Mouse (Mus musculus): ENCODE measurements at regions not wholly inside any gene's neighbourhood (a gene's known extent, or its start where the extent isn't known, plus 50 kb on each side); places are given as distances from the start of the nearest gene placed in this dataset.
A peak's percentile ranks its signal among the peaks of the same experiment; 100 is the strongest.
"Not testable (repeated sequence)": the region's sequence is repeated elsewhere in the genome, so short reads cannot be mapped to it uniquely, and the experiment has no call there.

DNA sequence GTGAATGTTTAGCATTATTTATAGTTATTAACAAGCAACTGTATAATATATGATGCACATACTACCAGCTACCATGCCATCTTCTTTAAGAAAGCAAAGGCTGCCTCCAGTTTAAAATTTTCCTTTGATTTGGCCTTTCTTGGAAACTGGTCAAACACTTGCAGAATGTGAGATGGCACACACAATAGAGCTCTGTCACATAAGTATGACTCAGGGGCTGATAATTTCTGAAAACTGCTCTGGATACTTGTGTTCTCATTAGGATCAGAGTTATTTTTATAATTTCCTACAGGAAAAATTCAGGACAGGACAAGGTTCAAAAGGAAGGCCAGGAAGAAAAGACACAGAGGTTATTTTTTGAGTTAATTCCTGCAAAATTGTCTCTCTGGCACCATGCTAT, 552.4 kb upstream of the Adamts5 start:
- Histone ChIP-seq H3K9me3 (no peaks in the 10 kb centered on the region), H3K4me3 (replicated peaks) (no peak overlapping the region), H3K27me3 (no peaks in the 10 kb centered on the region), H3K4me1 (replicated peaks) (no peaks in the 10 kb centered on the region), H3K9ac (replicated peaks) (no peak overlapping the region), H3K4me2 (replicated peaks) (no peak overlapping the region), H3K36me3 (no peaks in the 10 kb centered on the region), H3K27ac (no peak overlapping the region)
- ATAC-seq = no peak

DNA sequence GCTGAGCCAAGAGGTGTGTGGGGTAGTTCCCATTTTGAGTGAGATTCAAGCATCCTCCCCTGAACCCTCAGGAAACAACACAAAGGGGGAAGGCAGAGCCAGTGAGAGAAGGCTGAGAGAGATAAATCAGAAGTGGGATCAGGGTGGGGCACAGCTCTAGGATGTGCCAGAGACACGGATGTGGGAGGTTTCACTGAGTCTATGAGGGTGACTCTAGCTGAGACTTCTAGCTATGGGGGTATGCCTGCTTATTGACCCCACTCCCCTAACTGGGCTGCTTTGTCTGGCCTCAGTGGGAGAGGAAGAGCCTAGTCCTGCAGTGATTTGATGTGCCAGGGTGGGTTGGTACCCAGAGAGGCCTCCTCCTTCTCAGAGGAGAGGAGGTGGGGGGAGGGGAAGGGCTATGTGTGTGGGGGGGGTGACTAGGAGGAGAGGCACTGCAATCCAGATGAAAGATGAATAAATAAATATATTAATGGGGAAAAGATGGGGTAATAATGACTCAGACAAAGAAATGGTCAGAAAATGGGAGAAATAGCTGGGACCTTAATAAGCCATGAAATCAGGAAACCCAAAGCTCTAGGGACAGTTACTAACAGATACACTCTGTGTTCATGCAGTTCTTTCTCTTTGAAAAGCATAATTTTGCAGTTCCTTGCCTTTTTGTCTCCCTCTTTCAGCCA, 547.0 kb upstream of the Adamts5 start:
- no peaks in the 10 kb centered on the region for H3K9me3 ChIP-seq
- 0 out of 2 replicates have a peak, but pooled peaks have one; percentile 20 for ATAC-seq
- WGBS = 40% methylated on average over 1 of the region's 1 CpGs
- H3K36me3 ChIP-seq = no peaks in the 10 kb centered on the region
- H3K4me2 ChIP-seq (replicated peaks) = no peak overlapping the region
- no peaks in the 10 kb centered on the region for H3K27me3 ChIP-seq
- H3K4me3 ChIP-seq (replicated peaks) = no peak overlapping the region
- H3K9ac ChIP-seq (replicated peaks) = no peak overlapping the region
- no peaks in the 10 kb centered on the region for H3K4me1 ChIP-seq (replicated peaks)
- no peak overlapping the region for H3K27ac ChIP-seq

GRCm38 (mm10) chr16:86419458-86419857, 517.8 kb upstream of the Adamts5 start:
- not testable (repeated sequence) for H3K27me3 ChIP-seq; H3K9ac ChIP-seq (replicated peaks); H3K4me1 ChIP-seq (replicated peaks); H3K4me2 ChIP-seq (replicated peaks); H3K36me3 ChIP-seq; H3K9me3 ChIP-seq; H3K27ac ChIP-seq; H3K4me3 ChIP-seq (replicated peaks)
- ATAC-seq = peak; percentile 58; the same call in 1 of the 2 replicates
- WGBS = 15% methylated on average over 5 of the region's 5 CpGs

GRCm38 (mm10) chr16:86404309-86404708, 502.7 kb upstream of the Adamts5 start:
- WGBS = 90% methylated on average over 2 of the region's 2 CpGs
- H3K36me3 ChIP-seq = no peaks in the 10 kb centered on the region
- H3K4me2 ChIP-seq (replicated peaks) = no peak overlapping the region
- H3K4me1 ChIP-seq (replicated peaks) = no peaks in the 10 kb centered on the region
- no peak overlapping the region for H3K4me3 ChIP-seq (replicated peaks)
- H3K9ac ChIP-seq (replicated peaks) = no peak overlapping the region
- no peaks in the 10 kb centered on the region for H3K9me3 ChIP-seq
- H3K27me3 ChIP-seq = no peaks in the 10 kb centered on the region
- ATAC-seq = no peak
- no peak overlapping the region for H3K27ac ChIP-seq

- WGBS = 77% methylated on average over 1 of the region's 1 CpGs
- no peaks in the 10 kb centered on the region for H3K9me3 ChIP-seq
- no peak overlapping the region for H3K4me2 ChIP-seq (replicated peaks)
- no peaks in the 10 kb centered on the region for H3K36me3 ChIP-seq
- no peaks in the 10 kb centered on the region for H3K27me3 ChIP-seq
- H3K27ac ChIP-seq = no peak overlapping the region
- H3K4me1 ChIP-seq (replicated peaks) = no peaks in the 10 kb centered on the region
- H3K4me3 ChIP-seq (replicated peaks) = no peak overlapping the region
- H3K9ac ChIP-seq (replicated peaks) = no peak overlapping the region
- ATAC-seq = no peak
Measured at GRCm38 (mm10) chr16:86401381-86401780, 499.8 kb upstream of the Adamts5 start.

- no peak overlapping the region for H3K4me2 ChIP-seq (replicated peaks)
- H3K27ac ChIP-seq = no peak overlapping the region
- WGBS = 94% methylated on average over 1 of the region's 1 CpGs
- no peaks in the 10 kb centered on the region for H3K27me3 ChIP-seq
- no peak overlapping the region for H3K9ac ChIP-seq (replicated peaks)
- ATAC-seq = no peak
- H3K9me3 ChIP-seq = no peaks in the 10 kb centered on the region
- no peaks in the 10 kb centered on the region for H3K4me1 ChIP-seq (replicated peaks)
- H3K4me3 ChIP-seq (replicated peaks) = no peak overlapping the region
- H3K36me3 ChIP-seq = no peaks in the 10 kb centered on the region
Measured at GRCm38 (mm10) chr16:86399288-86399687, 497.7 kb upstream of the Adamts5 start.

DNA sequence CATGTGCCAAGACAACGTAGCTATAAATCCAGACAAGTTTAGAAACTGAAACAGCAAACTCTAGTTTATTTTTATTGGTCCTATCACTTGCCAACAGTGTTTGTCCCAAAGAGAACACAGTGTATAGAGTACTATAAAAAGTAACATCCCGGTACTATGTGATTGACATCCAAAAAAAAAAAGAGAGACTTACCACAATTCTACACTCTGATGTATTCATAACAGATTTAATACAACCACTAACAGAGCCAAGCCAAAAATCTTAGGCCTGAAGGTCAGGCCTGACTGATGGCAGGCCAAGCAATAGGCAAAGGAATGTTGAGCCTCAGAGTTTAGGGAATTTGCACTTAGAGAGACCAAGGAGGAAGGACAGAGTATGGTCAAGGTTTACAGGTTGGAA, 495.9 kb upstream of the Adamts5 start:
- Histone ChIP-seq H3K4me3 (replicated peaks) (no peak overlapping the region), H3K4me2 (replicated peaks) (no peak overlapping the region), H3K36me3 (no peaks in the 10 kb centered on the region), H3K9ac (replicated peaks) (no peak overlapping the region), H3K27ac (no peak overlapping the region), H3K27me3 (no peaks in the 10 kb centered on the region), H3K4me1 (replicated peaks) (no peaks in the 10 kb centered on the region), H3K9me3 (no peaks in the 10 kb centered on the region)
- WGBS = 87% methylated on average over 2 of the region's 2 CpGs
- ATAC-seq = no peak

DNA sequence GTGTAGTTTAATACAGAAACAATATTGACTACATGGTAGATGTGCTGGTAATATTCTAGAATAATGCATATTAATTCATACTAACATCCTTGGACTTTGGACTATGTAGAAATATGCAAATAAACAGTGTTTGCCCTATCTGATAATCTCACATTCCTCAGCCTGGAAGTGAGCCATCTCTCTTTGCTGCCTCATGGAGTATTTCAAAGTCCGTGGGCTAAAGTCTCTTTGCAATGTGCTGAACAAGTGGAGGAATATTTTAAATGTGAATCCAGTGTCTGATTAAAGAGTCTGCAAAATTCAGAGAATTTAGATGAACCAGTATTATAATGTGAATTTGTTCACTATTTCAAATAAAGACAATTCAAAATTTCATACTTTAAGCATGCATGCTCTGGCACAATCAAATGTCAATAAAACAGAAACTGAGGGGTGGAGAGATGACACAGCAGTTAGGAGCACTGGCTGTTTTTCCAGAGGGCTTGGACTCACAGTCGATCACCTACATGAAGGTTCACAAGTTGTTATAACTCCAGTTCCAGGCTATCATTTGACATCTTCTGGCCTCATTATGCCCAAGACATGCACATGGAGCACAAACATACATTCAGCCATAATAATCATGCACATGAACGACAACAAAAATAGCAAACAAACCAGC, 487.6 kb upstream of the Adamts5 start:
- Histone ChIP-seq H3K27me3 (no peaks in the 10 kb centered on the region), H3K27ac (no peak overlapping the region), H3K9me3 (no peaks in the 10 kb centered on the region), H3K9ac (replicated peaks) (no peak overlapping the region), H3K36me3 (no peaks in the 10 kb centered on the region), H3K4me1 (replicated peaks) (no peaks in the 10 kb centered on the region), H3K4me2 (replicated peaks) (no peak overlapping the region), H3K4me3 (replicated peaks) (no peak overlapping the region)
- no peak for ATAC-seq
- 88% methylated on average over 3 of the region's 3 CpGs for WGBS

DNA sequence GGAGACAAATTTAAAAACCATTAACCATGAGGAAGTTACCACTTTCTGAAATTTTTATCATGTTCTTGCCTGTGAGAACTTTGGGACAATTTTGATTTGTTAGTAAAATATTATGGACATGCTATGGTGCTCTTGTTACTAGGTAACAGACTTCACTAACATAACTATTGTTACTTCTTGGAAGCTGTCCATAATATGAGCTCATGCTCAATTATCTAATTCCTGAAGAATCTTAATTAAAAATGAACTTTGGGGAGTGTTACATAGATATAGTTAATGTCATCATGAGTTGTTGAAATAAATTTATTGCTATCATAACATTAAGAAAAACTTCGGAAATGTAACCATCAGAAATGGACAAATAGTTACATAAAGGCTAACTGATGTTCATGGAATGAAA, 486.5 kb upstream of the Adamts5 start:
- no peak for ATAC-seq
- Histone ChIP-seq H3K4me2 (replicated peaks) (no peak overlapping the region), H3K27me3 (no peaks in the 10 kb centered on the region), H3K4me3 (replicated peaks) (no peak overlapping the region), H3K27ac (no peak overlapping the region), H3K9me3 (no peaks in the 10 kb centered on the region), H3K9ac (replicated peaks) (no peak overlapping the region), H3K4me1 (replicated peaks) (no peaks in the 10 kb centered on the region), H3K36me3 (no peaks in the 10 kb centered on the region)
- 90% methylated on average over 1 of the region's 1 CpGs for WGBS

GRCm38 (mm10) chr16:86377991-86378390, 476.4 kb upstream of the Adamts5 start:
- Histone ChIP-seq H3K9ac (replicated peaks) (no peak overlapping the region), H3K9me3 (no peaks in the 10 kb centered on the region), H3K4me1 (replicated peaks) (no peaks in the 10 kb centered on the region), H3K27ac (no peak overlapping the region), H3K27me3 (no peaks in the 10 kb centered on the region), H3K4me2 (replicated peaks) (no peak overlapping the region), H3K36me3 (no peaks in the 10 kb centered on the region), H3K4me3 (replicated peaks) (no peak overlapping the region)
- WGBS = 37% methylated on average over 3 of the region's 3 CpGs
- ATAC-seq = no peak

- Histone ChIP-seq H3K4me1 (replicated peaks) (no peaks in the 10 kb centered on the region), H3K4me3 (replicated peaks) (no peak overlapping the region), H3K4me2 (replicated peaks) (no peak overlapping the region), H3K9me3 (no peaks in the 10 kb centered on the region), H3K27ac (no peak overlapping the region), H3K27me3 (no peaks in the 10 kb centered on the region), H3K36me3 (no peaks in the 10 kb centered on the region), H3K9ac (replicated peaks) (no peak overlapping the region)
- ATAC-seq = no peak
- WGBS = 79% methylated on average over 4 of the region's 4 CpGs
Measured at GRCm38 (mm10) chr16:86371652-86372051, 470.0 kb upstream of the Adamts5 start.

- Histone ChIP-seq H3K4me2 (replicated peaks) (no peak overlapping the region), H3K9me3 (no peaks in the 10 kb centered on the region), H3K4me1 (replicated peaks) (no peaks in the 10 kb centered on the region), H3K4me3 (replicated peaks) (no peak overlapping the region), H3K27me3 (no peaks in the 10 kb centered on the region), H3K9ac (replicated peaks) (no peak overlapping the region), H3K36me3 (no peaks in the 10 kb centered on the region), H3K27ac (no peak overlapping the region)
- 91% methylated on average over 5 of the region's 5 CpGs for WGBS
- no peak for ATAC-seq
Measured at GRCm38 (mm10) chr16:86368449-86368848, 466.8 kb upstream of the Adamts5 start.

DNA sequence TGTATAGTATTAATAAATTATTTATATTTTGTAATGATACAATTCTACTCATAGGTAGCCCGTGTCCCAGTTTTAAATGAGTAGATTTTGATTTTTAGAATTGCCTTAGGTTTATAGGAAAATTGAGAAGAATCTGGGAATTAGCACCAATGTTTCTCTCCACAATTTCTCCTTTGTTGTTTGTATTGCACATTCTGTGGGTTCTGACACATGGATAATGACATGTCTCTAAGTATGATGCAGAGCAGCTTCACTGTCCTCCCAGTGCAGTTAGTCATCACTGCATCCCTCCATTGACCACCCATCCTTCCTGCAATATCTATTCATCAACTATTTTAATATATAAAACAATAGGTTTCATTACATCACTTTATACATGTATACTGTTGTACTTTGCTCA, 464.6 kb upstream of the Adamts5 start:
- WGBS = 90% methylated on average over 1 of the region's 1 CpGs
- no peak overlapping the region for H3K4me3 ChIP-seq (replicated peaks)

More for the DNA sequence above, 464.6 kb upstream of the Adamts5 start:
- Histone ChIP-seq H3K27ac (no peak overlapping the region), H3K9ac (replicated peaks) (no peak overlapping the region), H3K36me3 (no peaks in the 10 kb centered on the region), H3K4me1 (replicated peaks) (no peaks in the 10 kb centered on the region), H3K9me3 (no peaks in the 10 kb centered on the region), H3K4me2 (replicated peaks) (no peak overlapping the region), H3K27me3 (no peaks in the 10 kb centered on the region)
- no peak for ATAC-seq
